Mouse (Mus musculus) gastrocnemius, postnatal 14 days (tissue): ENCODE results near the gene Cipc. TPM values are rescaled to one million over a fixed set of nuclear protein-coding genes. Genes with fewer than 3 reads are reported as not detected.

Experiments used
- DNase-seq: peaks from one replicate; pipeline ENCODE4 v3.0.0; 2021; ENCODE audit warnings: mixed read lengths
- intact Hi-C: fragments of 180-260 bp; cut with DNase I; formaldehyde crosslinking; loops from one replicate; pipeline ENCODE4 v1.15.1; 2025; ENCODE audit warnings: low total_unique reads
- total RNA-seq, 2 experiments: library from RNA; stranded (reverse); gene quantifications; 2 replicates each; pipeline ENCODE4 v1.2.3; 2021

Gene Cipc
- total RNA-seq, 2 experiments from 2014 or later: 20.2 to 20.3 TPM

DNA sequence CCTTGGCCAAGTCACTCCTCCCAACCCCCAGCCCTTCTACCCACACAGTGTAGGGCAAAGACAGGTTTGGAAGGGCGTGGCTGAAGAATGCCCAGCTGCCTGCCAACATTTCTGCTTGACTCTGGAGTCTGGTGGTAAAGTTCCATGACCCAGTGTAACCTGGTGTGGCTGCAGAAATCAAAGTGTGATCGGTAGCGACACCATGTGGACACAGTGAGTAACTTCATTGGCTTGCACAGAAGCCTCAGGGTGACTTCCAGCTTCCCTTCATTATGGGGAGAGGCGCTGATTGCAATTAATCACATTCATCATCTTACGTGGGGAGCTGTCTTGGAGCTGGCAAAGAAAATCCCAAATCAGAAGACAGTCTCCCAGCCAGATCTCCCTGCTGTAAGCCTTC is 23.0 kb upstream of the Cipc start:
- peak; percentile 73 for DNase-seq
- intact Hi-C loops: loop anchor here (5.0 kb wide), 1 partner anchor 152 kb away; no protein-coding TSS in a partner anchor

DNA sequence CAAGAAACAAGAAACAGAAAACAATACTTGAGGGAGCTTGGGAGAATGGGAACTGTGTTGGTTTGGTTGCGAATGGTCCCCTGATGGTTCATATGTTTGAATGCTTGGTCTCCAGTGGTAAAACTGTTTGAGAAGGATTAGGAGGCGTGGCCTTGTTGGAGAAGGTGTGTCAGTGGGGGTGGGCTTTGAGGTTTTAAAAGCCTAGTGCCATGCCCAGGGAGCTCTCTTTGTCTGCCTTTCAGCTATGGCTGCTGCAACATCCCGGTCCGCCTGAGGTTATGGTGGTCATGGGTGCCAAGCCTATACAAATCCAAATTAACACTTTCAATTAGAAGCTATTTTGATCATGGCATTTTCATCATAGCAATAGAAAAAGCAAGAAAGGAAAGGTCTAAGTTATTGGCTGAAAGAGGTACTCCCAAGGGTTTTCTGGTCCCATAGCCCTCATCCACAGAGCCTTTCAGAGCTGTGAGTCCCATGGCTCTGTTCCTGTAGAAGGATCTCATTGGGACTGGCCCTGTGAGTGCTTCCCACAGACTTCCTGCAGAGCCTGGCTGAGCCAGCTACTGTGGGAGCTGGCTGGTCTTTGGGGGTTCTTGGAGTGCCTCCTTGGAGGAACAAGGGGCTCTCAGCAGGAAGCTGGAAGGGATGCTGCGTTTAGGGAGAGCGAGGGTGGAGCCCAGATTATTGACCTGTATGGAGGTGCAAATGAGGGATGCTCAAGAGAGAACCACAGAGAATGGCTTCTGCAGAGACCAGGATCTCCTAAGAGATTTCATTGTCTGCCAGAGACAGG is 15.7 kb upstream of the Cipc start:
- intact Hi-C loops: no loop called here
- no peak for DNase-seq

DNA sequence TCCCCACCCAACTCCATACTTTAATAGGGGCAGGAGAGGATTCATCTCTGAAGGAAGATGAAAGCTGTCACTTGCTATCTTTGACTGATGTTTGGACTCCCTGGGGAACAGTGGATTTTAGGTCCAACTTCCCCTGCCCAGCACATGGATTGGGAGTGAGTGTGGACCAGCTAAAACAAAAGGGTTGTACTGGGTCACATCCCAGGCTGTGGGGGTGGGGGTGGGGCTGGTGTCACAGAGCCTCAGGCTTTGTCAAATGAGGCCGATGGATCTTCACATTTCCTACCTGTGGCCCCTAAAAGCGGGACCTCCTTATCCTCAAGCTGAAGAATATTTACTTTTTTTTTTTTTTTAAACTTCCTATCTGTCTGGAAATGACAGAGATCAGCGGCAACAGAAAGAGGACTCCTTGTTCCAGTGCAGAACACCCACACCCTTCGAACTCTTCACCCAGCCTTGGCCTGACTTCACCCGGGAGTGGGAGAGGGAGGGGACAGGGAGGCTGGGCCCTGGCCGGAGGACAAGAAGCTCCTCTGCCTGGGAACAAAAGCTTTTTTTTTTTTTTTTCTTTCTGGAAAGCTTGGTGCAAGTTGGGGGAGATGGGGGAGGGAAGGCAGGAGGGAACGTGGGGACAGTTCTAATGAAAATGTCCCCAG is 14.8 kb upstream of the Cipc start:
- intact Hi-C loops: no loop called here
- DNase-seq: peak; percentile 90

DNA sequence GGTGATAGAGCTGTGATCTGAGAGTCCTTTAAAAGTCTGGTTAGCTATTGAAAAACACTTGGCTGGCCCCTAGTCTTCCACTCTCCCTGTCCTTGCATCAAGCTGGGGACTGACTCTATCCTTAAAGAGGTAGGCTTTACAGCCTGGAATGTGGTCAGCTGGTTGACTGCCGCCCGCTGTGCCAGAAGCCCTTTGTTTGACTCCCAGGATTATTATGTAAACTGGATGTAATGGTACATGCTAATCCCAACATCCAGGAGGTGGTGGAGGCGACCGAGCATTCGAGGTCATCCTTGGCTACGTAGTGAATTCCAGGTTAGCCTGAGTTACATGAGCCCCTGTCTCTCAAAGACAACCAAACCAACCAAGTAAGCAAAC is 14.3 kb upstream of the Cipc start:
- peak; percentile 69 for DNase-seq
- intact Hi-C loops: no loop called here

DNA sequence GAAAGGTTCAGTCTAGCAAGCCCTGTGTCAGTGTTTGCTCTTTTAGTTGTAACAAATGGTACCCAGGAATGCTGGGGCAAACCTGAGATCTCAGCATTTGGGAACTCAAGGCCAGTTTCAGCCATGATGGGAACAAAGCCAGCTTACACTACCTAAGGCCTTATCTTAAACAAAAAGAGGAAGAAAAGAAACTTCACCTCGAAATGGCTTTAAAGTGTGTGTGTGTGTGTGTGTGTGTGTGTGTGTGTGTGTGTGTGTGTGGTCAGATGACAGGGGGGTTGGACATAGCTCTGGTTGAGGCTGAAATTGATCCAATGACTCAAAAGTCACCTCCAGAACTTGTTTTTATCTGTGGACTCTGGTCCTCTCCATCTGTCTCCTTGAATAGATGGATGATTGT is 12.1 kb upstream of the Cipc start:
- intact Hi-C loops: no loop called here
- DNase-seq: no peak

DNA sequence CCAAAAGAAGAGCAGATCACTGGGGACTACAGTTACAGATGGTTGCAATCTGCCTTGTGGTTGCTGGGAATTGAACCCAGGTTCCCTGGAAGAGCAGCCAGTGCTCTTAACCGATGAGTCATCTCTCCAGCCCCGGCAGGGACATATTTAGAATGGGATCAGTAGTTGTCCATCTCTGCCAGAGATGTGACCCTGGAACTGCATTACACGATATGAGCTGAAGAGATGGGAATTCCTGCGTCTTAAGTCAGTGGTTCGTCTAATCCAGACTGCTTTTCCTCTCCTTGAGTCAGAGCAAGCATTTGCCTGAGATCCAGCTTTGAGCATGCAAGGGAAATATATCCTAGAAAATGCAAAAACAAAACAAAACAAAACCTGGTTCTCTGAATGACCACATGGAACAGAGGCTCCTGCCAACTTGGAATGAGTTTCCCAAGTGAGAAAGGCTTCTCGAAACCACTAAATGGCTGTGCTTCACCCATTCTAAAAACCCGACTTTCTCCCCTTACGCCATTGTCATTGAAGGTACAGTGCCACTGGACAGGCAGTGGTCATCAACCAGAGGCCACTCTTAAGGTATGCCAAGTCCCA is 11.1 kb upstream of the Cipc start:
- no peak for DNase-seq
- intact Hi-C loops: no loop called here

DNA sequence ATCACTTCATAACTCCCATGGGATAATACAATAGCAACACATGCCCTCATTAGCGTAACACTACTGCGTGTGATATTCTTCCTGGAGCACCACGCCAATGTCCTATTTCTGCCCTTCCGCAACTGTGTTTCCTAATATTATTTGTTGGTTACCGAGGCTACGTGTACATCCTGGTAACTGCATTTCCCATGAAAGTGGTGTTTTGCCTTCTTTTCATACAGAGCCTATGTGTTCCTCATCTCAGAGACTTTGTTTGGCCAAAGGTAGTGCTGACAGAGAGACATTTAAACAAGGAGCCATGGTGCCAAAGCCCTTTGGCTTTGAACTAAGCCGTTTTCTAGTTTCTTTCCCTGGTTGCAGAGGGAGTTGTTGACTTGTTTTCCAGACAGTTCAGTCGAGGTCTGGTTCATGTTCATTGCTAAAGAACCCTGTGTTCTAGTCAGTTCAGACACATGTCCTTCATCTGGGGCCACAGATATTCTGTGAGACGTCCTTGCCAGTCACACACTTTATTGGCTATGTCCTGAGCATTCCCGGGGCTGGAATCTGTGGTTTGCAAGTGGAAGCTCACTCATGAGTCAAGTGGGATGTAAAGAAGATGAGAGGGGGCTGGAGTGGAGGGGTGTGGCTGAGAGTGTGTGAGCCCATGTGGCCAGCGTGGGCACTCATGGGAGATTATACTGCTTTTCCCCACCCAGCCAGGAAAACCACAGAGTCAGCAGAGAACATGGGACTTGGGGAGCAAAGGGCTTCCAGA is 10.1 kb upstream of the Cipc start:
- intact Hi-C loops: no loop called here
- no peak for DNase-seq

DNA sequence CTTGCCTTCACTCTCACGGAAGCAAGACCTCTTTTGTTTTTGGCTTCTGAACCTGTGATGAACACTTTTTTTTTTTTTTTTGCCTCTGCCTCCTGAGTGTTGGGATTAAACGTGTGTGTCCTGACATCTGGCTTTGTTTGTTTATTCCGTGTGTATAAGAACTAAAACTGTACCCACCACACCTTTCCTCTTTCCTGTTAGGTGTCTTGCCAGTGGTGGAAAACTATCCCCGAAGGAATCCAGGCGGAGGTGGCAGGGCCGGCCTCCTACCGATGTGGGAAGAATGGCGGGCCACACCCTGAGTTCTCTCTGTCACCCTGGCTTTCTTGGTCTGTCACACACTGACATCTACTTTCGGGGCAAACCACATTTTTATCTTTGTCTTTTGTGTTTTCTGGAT is 8.3 kb upstream of the Cipc start:
- intact Hi-C loops: no loop called here
- no peak for DNase-seq

DNA sequence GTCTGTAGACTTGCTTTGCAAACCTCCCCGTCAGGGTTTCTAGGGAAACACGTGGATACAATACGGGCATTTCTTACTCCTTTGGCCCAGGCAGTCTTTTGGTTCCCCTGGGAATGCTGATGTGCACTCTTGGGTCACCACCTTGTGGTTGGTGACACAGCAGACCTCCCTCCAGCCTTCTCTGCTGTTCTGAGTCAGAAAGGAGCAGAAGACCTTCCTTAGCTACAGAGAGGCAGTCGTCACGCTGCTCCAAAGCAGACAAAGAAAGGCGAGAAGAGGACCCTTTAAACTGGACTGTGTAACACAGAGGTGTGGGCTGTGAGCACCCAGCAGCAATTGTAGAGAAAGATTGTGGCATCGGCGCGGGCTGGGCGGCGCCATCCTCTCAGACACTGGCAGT is 5.7 kb upstream of the Cipc start:
- intact Hi-C loops: no loop called here
- DNase-seq: no peak

DNA sequence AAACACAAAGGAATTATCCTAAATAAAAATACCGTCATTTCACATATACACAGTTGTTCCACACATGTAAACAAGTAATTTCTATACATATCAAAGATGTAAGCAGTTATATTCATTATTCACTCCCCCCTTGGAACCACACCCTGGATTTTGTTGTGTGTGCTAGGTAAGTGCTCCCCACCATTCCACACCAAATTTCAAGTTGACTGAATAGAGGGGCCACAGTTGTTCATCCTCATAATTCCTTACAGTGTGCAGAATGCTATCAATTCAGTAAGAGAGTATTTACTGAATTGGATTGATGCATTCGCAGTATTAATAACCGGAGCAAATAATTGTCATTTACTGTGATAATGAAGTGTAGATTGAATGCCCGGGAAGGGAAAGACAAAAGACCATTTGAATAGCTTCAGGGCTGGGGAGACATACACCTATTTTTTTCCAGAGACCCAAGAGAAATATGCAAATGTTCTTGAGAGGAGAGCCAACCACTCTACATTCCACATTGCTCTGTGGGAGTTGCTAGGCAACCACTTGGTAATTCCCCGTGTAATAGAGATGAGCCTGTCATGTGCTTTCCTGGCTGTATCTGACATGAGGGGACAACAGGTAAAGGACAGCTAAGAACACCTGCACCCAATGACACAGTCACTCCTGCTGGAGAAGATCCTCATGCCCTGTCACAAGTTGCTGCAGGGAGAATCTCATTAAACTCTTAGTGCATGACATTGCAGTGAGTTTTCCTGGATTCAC is 4.9 kb upstream of the Cipc start:
- intact Hi-C loops: no loop called here
- no peak for DNase-seq

DNA sequence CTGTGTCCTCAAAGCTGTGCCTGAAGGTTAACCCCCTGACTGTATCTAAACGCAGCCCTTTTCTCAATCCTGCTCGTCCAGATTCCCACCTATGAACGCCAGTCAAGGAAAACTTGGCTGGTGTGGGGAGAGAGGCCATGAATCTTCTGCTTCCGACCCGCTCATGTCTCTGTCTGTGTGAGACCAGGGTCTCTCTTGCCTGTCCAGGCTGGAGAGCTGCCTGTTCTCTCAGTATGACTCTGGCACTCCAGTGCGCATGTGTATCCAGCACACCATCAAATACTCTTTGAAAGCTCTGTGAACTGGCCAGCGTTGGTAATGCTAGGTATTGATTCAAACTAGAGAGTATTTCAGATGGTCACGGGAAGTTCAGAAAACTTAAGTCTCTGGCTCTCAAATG is 3.4 kb upstream of the Cipc start:
- intact Hi-C loops: no loop called here
- DNase-seq: no peak

DNA sequence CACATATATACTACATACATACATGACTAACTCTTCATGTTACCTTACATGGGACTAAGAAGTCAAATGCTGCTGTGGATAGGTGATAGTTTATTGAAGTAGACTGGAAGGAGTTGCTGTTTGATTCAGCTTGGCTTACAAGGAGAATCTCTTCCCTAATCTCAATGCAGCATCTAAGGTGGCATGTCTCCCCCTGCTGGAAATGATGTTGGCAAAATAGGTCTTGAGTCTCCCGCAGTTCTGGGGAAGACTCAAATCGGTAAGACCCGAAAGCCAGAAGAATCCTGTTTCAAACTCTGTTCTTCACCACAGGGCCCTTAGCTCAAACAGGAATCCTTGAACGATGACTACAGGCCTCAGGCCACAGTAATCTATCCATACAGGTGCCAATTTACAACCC is 1.7 kb upstream of the Cipc start:
- intact Hi-C loops: no loop called here
- peak; percentile 53 for DNase-seq

DNA sequence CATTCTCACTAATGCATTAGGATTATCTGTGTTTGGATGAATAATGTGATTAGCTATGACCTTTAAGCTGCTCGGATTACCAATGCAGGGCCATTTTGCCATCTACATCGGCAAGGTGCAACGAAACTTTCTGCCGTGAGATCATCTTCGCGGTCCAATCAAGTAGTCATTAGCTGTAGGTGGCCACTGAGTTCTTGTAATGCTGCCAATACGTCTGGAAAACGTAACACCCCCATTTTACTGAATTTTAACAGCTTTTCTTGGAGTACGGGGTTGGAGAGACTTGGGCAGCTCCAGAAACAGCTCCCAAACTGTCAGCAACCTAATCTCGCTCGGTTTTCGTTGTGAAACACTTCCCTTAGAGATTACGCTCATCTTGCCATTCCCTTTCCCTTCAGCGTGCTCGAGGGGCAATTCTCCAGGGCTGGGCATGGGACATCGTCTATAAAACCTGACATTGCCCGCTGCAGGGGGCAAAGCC is 502 bp upstream of the Cipc start:
- no peak for DNase-seq
- intact Hi-C loops: no loop called here

DNA sequence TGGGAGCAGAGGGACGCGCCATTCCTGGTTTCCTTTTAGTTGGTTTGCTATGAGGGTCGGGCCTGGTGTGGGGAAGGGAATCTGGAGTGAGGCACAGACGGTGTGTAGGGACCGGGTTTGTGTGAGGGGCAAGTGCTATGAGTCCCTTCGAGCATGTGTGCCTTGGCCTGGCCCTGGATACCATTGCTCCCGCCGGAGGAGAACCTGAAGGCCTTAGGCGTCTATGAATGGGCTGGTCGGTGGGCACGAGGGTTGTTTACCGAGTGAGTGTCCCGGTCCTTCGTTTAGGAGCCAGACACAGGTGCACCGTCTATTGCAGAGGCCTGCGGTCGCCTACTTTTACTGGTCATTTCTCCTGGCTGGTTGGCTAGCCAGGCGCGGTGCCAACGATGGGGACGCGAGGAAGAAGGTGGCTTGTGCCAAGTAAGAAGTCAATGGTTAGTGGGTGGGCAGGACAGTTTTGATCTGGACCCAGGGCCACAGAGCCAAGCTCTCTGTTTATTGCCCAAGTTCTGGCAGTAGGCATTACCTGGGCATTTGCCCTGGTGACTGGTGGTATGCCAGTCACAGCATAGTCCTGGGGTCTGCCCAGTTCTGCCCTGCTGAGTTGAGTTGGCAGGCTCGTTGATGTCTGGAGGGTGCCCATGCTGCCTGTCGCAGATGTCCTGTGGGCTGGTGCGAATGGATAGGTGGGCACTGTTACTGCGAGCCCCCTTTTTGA is 998 bp downstream of the Cipc start:
- intact Hi-C loops: no loop called here

DNA sequence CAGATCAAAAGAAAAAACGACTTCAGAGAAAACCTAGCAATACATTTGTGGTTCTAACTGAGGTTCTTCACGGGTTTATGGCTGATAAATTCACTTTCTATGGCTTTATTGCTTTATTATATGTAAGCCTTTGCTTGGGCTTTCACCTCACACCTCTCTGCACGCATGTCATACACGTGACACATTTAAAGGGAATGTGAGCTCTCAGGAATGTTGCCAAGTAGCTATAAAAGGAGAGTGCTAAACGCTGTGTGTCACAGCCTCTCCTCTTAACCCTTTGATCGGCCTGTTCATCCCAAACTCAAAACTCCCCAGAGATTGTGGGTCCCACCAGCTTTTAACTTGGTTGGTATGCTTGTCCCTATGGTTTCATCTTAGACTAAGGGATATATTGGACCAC is 1.8 kb downstream of the Cipc start:
- intact Hi-C loops: no loop called here
- DNase-seq: no peak

More for the DNA sequence above, 998 bp downstream of the Cipc start:
- peak; percentile 53 for DNase-seq

DNA sequence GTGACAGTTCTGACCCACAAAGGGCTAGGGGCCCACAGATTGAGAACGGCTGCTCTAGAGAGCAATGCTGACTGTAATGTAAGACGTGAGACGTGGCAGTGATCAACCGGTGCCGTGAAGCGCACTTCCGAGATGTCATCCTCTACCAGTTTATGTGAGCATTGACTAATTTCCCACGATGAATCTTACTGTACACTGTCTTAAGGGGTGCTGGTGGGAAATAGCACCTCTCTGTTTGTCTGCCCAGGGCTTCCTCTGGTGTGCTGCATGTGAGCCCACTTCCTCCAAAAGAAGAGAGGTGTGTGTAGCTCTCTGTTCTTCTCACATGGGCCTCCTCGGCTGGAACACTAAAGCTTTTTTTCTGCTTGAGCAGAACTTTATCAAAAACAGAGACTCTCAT is 2.7 kb downstream of the Cipc start:
- no peak for DNase-seq
- intact Hi-C loops: no loop called here

DNA sequence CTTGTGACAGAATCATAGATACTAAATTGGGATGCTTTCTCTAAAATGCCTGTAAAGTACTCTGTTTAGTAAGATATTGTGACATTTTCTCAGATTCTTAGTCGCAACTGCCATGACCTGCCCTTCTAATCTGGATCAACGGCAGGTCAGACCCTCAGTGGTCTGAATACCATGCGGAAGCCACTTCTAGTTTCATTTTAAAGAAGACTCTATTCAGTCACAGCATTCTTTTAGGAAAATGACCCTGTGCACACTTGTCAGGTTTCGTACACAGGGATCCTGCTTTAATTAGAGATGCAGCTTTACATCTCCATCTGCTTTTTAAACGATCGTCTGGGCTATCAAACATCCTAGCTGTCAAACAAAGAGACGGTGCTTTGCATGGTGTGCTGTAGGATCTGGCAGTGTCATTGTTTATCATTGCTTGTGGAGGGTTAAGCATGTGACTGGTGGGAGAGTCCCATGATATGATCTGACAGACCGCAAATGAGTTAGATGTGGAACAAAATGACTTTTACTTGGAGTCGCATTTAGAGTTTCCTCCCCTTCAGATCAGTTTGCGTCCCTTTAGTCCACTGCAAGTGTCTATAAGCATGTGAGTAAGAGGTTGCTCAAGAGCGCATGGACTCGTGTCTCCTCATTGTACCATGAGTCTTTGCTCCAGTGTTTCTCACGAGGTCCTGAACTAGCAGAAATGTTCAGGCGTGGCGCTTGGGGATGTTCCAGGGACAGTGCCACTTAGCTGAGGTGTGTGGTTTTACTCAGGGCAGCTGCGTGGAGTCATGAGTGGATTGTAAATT is 3.5 kb downstream of the Cipc start:
- intact Hi-C loops: no loop called here
- DNase-seq: no peak

DNA sequence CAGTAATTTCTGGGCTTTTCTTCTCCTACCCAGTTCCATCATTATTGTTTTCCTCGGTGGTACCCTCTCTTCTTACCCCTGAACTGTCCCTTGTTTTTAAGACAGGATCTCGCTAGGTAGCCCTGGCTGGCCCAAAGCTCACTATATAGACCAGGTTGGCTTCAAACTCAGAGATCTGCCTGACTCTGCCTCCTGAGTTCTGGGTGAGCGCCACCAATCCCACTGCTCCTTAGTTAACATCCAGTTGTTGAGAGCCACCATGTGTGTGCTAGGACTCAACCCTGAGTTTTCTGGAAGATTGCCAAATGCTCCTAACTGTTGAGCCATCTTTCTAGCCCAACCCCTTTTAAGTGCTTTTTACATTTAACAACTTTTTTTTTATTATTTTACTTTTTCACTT is 4.1 kb downstream of the Cipc start:
- intact Hi-C loops: no loop called here
- DNase-seq: no peak
